Mouse (Mus musculus): Measurements from ENCODE around the gene Cspg5. TPM values are rescaled to one million over a fixed set of nuclear protein-coding genes. Genes with fewer than 3 reads are reported as not detected.

The Cspg5 gene
- polyA plus RNA-seq, 1 experiment = 0.24 TPM

- Histone ChIP-seq H3ac (ENCODE audit: control insufficient read depth, insufficient read length) (no peak overlapping the region), H3K36me3 (ENCODE audit: control insufficient read depth, insufficient read depth) (no peaks in the 10 kb centered on the region), H3K4me3 (no peak overlapping the region), H3K79me2 (ENCODE audit: control insufficient read depth, insufficient read depth) (no peaks in the 10 kb centered on the region), H3K4me2 (ENCODE audit: low read depth) (peak overlapping the region; percentile 12), H3K27me3 (ENCODE audit: control insufficient read depth, insufficient read depth, insufficient read length) (no peaks in the 10 kb centered on the region)
- TF ChIP-seq MYOG (IDR thresholded peaks at IDR 0.05; ENCODE audit: control insufficient read depth in 1 of 3, insufficient read depth in 1 of 3, insufficient read length in 2 of 3, low read depth in 2 of 3) (no peak), SRF (IDR thresholded peaks at IDR 0.05; ENCODE audit: control insufficient read depth, insufficient read length, low read depth) (no peak), MAX (IDR thresholded peaks at IDR 0.05; ENCODE audit: low read depth) (no peak), TCF3 (IDR thresholded peaks at IDR 0.05; ENCODE audit: insufficient read length, low read depth) (no peak), E2F4 (IDR thresholded peaks at IDR 0.05; ENCODE audit: insufficient read depth) (no peak), CEBPB (IDR thresholded peaks at IDR 0.05; ENCODE audit: insufficient read depth, poor library complexity, severe bottlenecking) (no peak), REST (IDR thresholded peaks at IDR 0.05; ENCODE audit: insufficient read depth, insufficient read length) (no peak), TCF12 (IDR thresholded peaks at IDR 0.05; ENCODE audit: insufficient read depth, poor library complexity, severe bottlenecking) (no peak)
Observed at GRCm38 (mm10) chr9:110246321-110246640, 2.7 kb downstream of the Cspg5 start.

- Histone ChIP-seq H3ac (ENCODE audit: control insufficient read depth, insufficient read length) (no peak overlapping the region), H3K79me2 (ENCODE audit: control insufficient read depth, insufficient read depth) (no peaks in the 10 kb centered on the region), H3K27me3 (ENCODE audit: control insufficient read depth, insufficient read depth, insufficient read length) (no peaks in the 10 kb centered on the region), H3K4me3 (no peak overlapping the region), H3K36me3 (ENCODE audit: control insufficient read depth, insufficient read depth) (no peaks in the 10 kb centered on the region), H3K4me2 (ENCODE audit: low read depth) (no peak overlapping the region)
- TF ChIP-seq E2F4 (IDR thresholded peaks at IDR 0.05; ENCODE audit: insufficient read depth) = no peak
- no peak for TF ChIP-seq TCF12 (IDR thresholded peaks at IDR 0.05; ENCODE audit: insufficient read depth, poor library complexity, severe bottlenecking)
- TF ChIP-seq SRF (IDR thresholded peaks at IDR 0.05; ENCODE audit: control insufficient read depth, insufficient read length, low read depth) = no peak
- TF ChIP-seq USF1 (IDR thresholded peaks at IDR 0.05; ENCODE audit: low read depth) = no peak
- no peak for TF ChIP-seq CEBPB (IDR thresholded peaks at IDR 0.05; ENCODE audit: insufficient read depth, poor library complexity, severe bottlenecking)
- no peak for TF ChIP-seq POLR2A (IDR thresholded peaks at IDR 0.05; ENCODE audit: insufficient read length, low read depth)
- TF ChIP-seq REST (IDR thresholded peaks at IDR 0.05; ENCODE audit: insufficient read depth, insufficient read length) = no peak
- TF ChIP-seq TCF3 (IDR thresholded peaks at IDR 0.05; ENCODE audit: insufficient read length, low read depth) = no peak
- no peak for TF ChIP-seq MYOD1 (IDR thresholded peaks at IDR 0.05; ENCODE audit: control insufficient read depth in 1 of 3, insufficient read length in 2 of 3, low read depth in 2 of 3)
- TF ChIP-seq MYOG (IDR thresholded peaks at IDR 0.05; ENCODE audit: control insufficient read depth in 1 of 3, insufficient read depth in 1 of 3, insufficient read length in 2 of 3, low read depth in 2 of 3) = no peak
- no peak for TF ChIP-seq MAX (IDR thresholded peaks at IDR 0.05; ENCODE audit: low read depth)
- no peak for TF ChIP-seq POLR2AphosphoS2 (IDR thresholded peaks at IDR 0.05; ENCODE audit: insufficient read length, low read depth)
Observed at GRCm38 (mm10) chr9:110247049-110247448, 3.5 kb downstream of the Cspg5 start.

- Histone ChIP-seq H3K36me3 (ENCODE audit: control insufficient read depth, insufficient read depth) (no peaks in the 10 kb centered on the region), H3K4me2 (ENCODE audit: low read depth) (no peak overlapping the region), H3K27me3 (ENCODE audit: control insufficient read depth, insufficient read depth, insufficient read length) (no peaks in the 10 kb centered on the region), H3ac (ENCODE audit: control insufficient read depth, insufficient read length) (no peak overlapping the region), H3K79me2 (ENCODE audit: control insufficient read depth, insufficient read depth) (no peaks in the 10 kb centered on the region), H3K4me3 (no peak overlapping the region)
- no peak for TF ChIP-seq TCF12 (IDR thresholded peaks at IDR 0.05; ENCODE audit: insufficient read depth, poor library complexity, severe bottlenecking)
- no peak for TF ChIP-seq E2F4 (IDR thresholded peaks at IDR 0.05; ENCODE audit: insufficient read depth)
- no peak for TF ChIP-seq POLR2AphosphoS2 (IDR thresholded peaks at IDR 0.05; ENCODE audit: insufficient read length, low read depth)
- TF ChIP-seq USF1 (IDR thresholded peaks at IDR 0.05; ENCODE audit: low read depth) = no peak
- no peak for TF ChIP-seq REST (IDR thresholded peaks at IDR 0.05; ENCODE audit: insufficient read depth, insufficient read length)
- no peak for TF ChIP-seq SRF (IDR thresholded peaks at IDR 0.05; ENCODE audit: control insufficient read depth, insufficient read length, low read depth)
Observed at GRCm38 (mm10) chr9:110248861-110249260, 5.3 kb downstream of the Cspg5 start.

DNA sequence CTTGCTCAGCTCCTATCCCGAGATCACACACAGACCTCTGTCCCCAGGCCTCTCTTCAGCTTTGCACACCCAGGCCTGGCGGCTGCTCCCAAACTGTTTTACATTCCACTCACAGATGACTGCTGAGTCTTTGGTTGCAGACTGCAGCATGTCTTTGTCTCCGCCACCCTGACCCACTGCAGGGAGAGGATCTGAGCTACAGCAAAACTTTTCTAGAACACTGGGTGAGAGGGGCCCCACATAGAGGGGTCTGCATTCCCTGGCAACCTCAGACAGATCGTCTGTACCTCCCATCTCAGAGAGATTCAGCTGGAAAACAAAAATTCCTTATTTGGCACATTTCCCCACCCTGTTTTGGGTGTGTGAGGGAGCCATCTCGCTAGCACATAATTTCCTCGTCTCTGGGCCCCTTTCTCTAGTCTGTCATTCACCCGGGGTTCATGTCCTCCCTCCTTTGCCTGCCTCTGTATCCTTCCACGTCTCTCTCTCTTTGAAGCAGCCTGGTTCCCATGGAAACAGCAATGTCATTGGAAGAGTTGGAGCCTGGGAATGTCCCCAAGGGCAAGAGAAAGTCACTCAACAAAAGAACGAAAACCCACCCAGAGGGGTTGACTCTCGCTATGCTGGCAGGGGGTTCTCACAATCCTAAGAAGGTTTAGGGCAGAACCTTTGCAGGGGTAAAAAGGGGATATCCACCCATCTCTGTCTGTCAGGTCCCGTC, 6.4 kb downstream of the Cspg5 start:
- Histone ChIP-seq H3K27me3 (ENCODE audit: control insufficient read depth, insufficient read depth, insufficient read length) (peaks cover 3% of the 10 kb centered on the region), H3K79me2 (ENCODE audit: control insufficient read depth, insufficient read depth) (no peaks in the 10 kb centered on the region), H3ac (ENCODE audit: control insufficient read depth, insufficient read length) (no peak overlapping the region), H3K36me3 (ENCODE audit: control insufficient read depth, insufficient read depth) (no peaks in the 10 kb centered on the region), H3K4me2 (ENCODE audit: low read depth) (no peak overlapping the region), H3K4me3 (no peak overlapping the region)
- no peak for TF ChIP-seq CEBPB (IDR thresholded peaks at IDR 0.05; ENCODE audit: insufficient read depth, poor library complexity, severe bottlenecking)
- TF ChIP-seq SRF (IDR thresholded peaks at IDR 0.05; ENCODE audit: control insufficient read depth, insufficient read length, low read depth) = no peak
- no peak for TF ChIP-seq POLR2A (IDR thresholded peaks at IDR 0.05; ENCODE audit: insufficient read length, low read depth)
- no peak for TF ChIP-seq TCF12 (IDR thresholded peaks at IDR 0.05; ENCODE audit: insufficient read depth, poor library complexity, severe bottlenecking)
- no peak for TF ChIP-seq TCF3 (IDR thresholded peaks at IDR 0.05; ENCODE audit: insufficient read length, low read depth)
- no peak for TF ChIP-seq USF1 (IDR thresholded peaks at IDR 0.05; ENCODE audit: low read depth)
- no peak for TF ChIP-seq MAX (IDR thresholded peaks at IDR 0.05; ENCODE audit: low read depth)
- no peak for TF ChIP-seq MYOG (IDR thresholded peaks at IDR 0.05; ENCODE audit: control insufficient read depth in 1 of 3, insufficient read depth in 1 of 3, insufficient read length in 2 of 3, low read depth in 2 of 3)
- no peak for TF ChIP-seq E2F4 (IDR thresholded peaks at IDR 0.05; ENCODE audit: insufficient read depth)
- no peak for TF ChIP-seq POLR2AphosphoS2 (IDR thresholded peaks at IDR 0.05; ENCODE audit: insufficient read length, low read depth)
- no peak for TF ChIP-seq MYOD1 (IDR thresholded peaks at IDR 0.05; ENCODE audit: control insufficient read depth in 1 of 3, insufficient read length in 2 of 3, low read depth in 2 of 3)
- TF ChIP-seq REST (IDR thresholded peaks at IDR 0.05; ENCODE audit: insufficient read depth, insufficient read length) = no peak

DNA sequence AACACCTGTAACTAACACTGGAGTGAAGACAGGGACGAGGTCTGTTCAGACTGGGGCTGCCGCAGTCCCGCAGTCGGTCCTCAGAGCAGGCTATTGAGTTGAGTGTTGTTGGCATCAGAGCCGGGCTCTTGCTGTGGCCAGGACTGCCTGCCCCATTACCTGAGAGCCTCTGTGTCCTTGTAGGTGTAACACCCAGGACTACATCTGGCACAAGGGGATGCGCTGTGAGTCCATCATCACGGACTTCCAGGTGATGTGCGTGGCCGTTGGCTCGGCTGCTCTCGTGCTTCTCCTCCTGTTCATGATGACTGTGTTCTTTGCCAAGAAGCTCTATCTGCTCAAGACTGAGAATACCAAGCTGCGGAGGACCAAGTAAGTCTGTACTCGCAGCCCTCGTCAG, 7.2 kb downstream of the Cspg5 start:
- Histone ChIP-seq H3K36me3 (ENCODE audit: control insufficient read depth, insufficient read depth) (no peaks in the 10 kb centered on the region), H3ac (ENCODE audit: control insufficient read depth, insufficient read length) (no peak overlapping the region), H3K27me3 (ENCODE audit: control insufficient read depth, insufficient read depth, insufficient read length) (peaks cover 10% of the 10 kb centered on the region), H3K4me3 (no peak overlapping the region), H3K4me2 (ENCODE audit: low read depth) (no peak overlapping the region), H3K79me2 (ENCODE audit: control insufficient read depth, insufficient read depth) (no peaks in the 10 kb centered on the region)
- no peak for TF ChIP-seq REST (IDR thresholded peaks at IDR 0.05; ENCODE audit: insufficient read depth, insufficient read length)
- no peak for TF ChIP-seq POLR2AphosphoS2 (IDR thresholded peaks at IDR 0.05; ENCODE audit: insufficient read length, low read depth)
- no peak for TF ChIP-seq MYOD1 (IDR thresholded peaks at IDR 0.05; ENCODE audit: control insufficient read depth in 1 of 3, insufficient read length in 2 of 3, low read depth in 2 of 3)
- no peak for TF ChIP-seq TCF12 (IDR thresholded peaks at IDR 0.05; ENCODE audit: insufficient read depth, poor library complexity, severe bottlenecking)
- TF ChIP-seq POLR2A (IDR thresholded peaks at IDR 0.05; ENCODE audit: insufficient read length, low read depth) = no peak
- TF ChIP-seq USF1 (IDR thresholded peaks at IDR 0.05; ENCODE audit: low read depth) = no peak
- TF ChIP-seq MAX (IDR thresholded peaks at IDR 0.05; ENCODE audit: low read depth) = no peak
- no peak for TF ChIP-seq CEBPB (IDR thresholded peaks at IDR 0.05; ENCODE audit: insufficient read depth, poor library complexity, severe bottlenecking)
- no peak for TF ChIP-seq MYOG (IDR thresholded peaks at IDR 0.05; ENCODE audit: control insufficient read depth in 1 of 3, insufficient read depth in 1 of 3, insufficient read length in 2 of 3, low read depth in 2 of 3)
- no peak for TF ChIP-seq E2F4 (IDR thresholded peaks at IDR 0.05; ENCODE audit: insufficient read depth)
- no peak for TF ChIP-seq TCF3 (IDR thresholded peaks at IDR 0.05; ENCODE audit: insufficient read length, low read depth)
- TF ChIP-seq SRF (IDR thresholded peaks at IDR 0.05; ENCODE audit: control insufficient read depth, insufficient read length, low read depth) = no peak

Data from myocyte (in vitro differentiated cells).